Mouse (Mus musculus) Patski (cell line): ENCODE measurements around the gene T. TPM values are rescaled to one million over a fixed set of nuclear protein-coding genes. Genes with fewer than 3 reads are reported as not detected.

Experiments used
- ATAC-seq: fragments of 100-300 bp; one replicate; pipeline ENCODE4 v1.8.0; 2021
- CTCF ChIA-PET: fragments of 350-600 bp; sonication (Branson Sonifier 250); formaldehyde crosslinking; loops from one replicate; lab custom pipeline; 2022; ENCODE audit warnings: inconsistent platforms; lab: Charles Lee
- POLR2A ChIA-PET: fragments of 350-600 bp; sonication (Branson Sonifier 250); formaldehyde crosslinking; loops from one replicate; lab custom pipeline; 2022; ENCODE audit warnings: antibody characterized with exemption, inconsistent platforms; lab: Charles Lee
- DNase-seq: peaks from one replicate; pipeline ENCODE4 v3.0.0-alpha.2; 2011; ENCODE audit warnings: low read depth, low spot score
- H3K27me3 ChIP-seq: fragments of 371-371 bp; one replicate; pipeline ENCODE4 v1.5.1; 2021
- CTCF ChIP-seq: fragments of 100-300 bp; IDR thresholded peaks from one replicate; pipeline ENCODE4 v1.5.1; 2021
- in situ Hi-C: fragments of 300-500 bp; cut with MboI; formaldehyde crosslinking; loops from 3 replicates; pipeline ENCODE4 v1.11.1; 2018; ENCODE audit warnings: low pct_unique_long_range_greater_than_20kb, mixed read lengths
- polyA plus RNA-seq: library from polyadenylated mRNA; unstranded; gene quantifications from one replicate; pipeline ENCODE4 v1.2.3, GENCODE M21; 2021

T gene
- polyA plus RNA-seq, 1 experiment from 2014 or later = not detected

GRCm38 (mm10) chr17:8433121-8433977 lies 874 bp upstream of the T start:
- ChIA-PET POLR2A (no interaction called here), CTCF (no interaction called here)
- in situ Hi-C loops = no loop called here
- ATAC-seq (no peak), DNase-seq (no peak)
- TF ChIP-seq CTCF = no peak
- H3K27me3 ChIP-seq = peaks cover 75% of the 10 kb centered on the region

DNA sequence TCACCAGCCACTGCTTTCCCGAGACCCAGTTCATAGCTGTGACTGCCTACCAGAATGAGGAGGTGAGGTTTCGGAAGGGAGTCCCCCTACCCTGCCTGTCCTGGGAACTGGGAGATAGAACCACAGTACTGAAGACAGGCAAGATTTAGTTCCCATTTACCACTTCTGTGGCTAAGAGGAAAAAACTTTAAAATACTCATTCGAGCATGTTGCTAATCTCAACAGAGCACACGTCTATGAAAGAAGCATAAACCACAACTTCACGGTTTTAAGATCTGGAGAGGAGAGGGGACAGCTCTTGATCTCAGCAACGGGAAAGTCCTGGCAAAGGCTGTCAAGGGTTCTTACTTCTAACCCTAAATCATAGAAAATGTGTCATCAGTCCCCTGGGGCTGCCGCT lies 2.0 kb downstream of the T start:
- CTCF ChIA-PET = no interaction called here
- ATAC-seq = no peak
- H3K27me3 ChIP-seq = peaks cover 85% of the 10 kb centered on the region
- in situ Hi-C loops = no loop called here
- no peak for TF ChIP-seq CTCF
- DNase-seq = no peak
- POLR2A ChIA-PET = no interaction called here

DNA sequence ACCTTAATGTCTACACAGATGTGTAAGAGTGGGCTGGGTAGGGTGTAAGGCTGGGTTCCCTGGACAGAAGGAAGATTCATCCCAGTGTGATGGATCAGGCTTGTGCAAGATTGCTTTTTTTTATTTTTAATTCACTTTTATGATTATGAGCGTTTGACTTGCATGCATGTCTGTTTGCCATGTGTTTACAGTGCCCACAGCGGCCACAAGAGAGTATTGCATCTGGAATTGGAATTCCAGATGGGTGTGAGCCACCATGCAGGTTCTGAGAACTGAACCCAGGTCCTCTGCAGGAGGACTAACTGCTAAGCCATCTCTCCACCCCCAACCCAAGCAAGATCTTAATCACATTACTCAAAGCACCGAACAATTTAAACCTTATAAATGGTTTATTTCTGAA lies 9.8 kb downstream of the T start:
- H3K27me3 ChIP-seq = peaks cover 50% of the 10 kb centered on the region
- in situ Hi-C loops = no loop called here
- ChIA-PET POLR2A (no interaction called here), CTCF (no interaction called here)
- no peak for DNase-seq
- TF ChIP-seq CTCF = no peak
- ATAC-seq = no peak

DNA sequence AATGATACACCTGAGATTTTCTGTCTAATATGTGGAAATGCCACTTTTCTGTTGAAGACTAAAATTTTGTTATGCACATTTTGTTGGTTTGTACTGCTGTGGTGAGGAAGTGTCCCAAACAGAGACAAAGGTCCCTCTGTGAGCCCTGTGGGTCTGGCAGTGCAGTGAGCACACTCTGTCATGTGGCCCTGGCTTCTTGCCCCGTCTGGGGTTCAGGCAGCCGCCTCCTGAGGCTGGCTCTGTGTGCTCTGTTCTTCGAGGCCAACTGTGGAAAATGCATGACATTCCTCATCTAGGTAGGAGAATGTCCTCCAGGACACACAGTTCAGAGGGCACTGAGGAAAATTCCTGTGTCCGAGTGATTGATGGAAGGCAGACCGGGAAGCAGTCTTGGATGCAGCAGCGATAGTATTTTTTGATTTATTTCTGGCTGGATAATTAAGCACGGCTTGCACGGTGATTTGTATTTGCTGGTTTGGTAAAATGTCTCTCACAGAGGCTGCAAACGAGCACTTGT lies 13.5 kb downstream of the T start:
- ATAC-seq = no peak
- peaks cover 27% of the 10 kb centered on the region for H3K27me3 ChIP-seq
- CTCF ChIA-PET = no interaction called here
- TF ChIP-seq CTCF = no peak
- in situ Hi-C loops = no loop called here
- DNase-seq = no peak
- POLR2A ChIA-PET = no interaction called here

DNA sequence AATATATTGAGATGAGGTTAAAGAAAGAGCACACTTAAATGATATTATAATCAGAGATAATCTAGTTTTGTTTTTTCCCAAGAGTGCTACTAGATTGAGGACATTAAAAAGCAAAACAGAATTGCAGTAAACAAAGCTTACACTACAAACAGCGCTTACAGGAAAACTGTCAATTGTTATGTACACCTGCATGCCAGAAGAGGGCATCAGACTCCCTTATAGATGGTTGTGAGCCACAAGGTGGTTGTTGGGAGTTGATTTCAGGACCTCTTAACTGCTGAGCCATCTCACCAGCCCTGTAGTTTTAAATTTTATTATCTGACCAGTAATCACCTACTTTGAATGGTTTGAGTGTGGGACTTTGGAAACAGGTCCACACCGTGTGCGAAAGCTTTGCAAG lies 14.1 kb downstream of the T start:
- peaks cover 30% of the 10 kb centered on the region for H3K27me3 ChIP-seq
- ChIA-PET POLR2A (no interaction called here), CTCF (no interaction called here)
- in situ Hi-C loops = no loop called here
- no peak for DNase-seq
- peak; percentile 36 for TF ChIP-seq CTCF
- ATAC-seq = no peak

DNA sequence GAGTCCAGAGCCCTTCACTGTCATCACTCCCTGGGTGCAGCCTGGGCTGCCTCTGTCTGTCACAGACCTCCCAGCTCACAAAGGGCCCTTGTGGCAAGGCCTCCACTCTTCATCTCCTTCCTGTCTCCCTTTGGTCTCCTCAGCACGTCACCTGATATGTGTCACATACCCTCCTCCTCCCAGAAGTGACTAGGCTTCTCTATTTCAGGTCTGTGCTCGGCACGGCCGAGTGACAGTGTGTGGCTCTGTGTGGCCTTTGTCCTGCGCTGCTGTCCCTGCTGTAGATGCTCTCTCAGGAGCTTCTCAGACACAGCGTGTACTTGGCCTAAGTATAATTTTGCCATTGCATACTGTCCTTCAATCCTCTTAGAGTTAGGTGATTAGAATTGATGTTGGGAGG lies 21.0 kb downstream of the T start:
- peaks cover 17% of the 10 kb centered on the region for H3K27me3 ChIP-seq
- ChIA-PET POLR2A (no interaction called here), CTCF (no interaction called here)
- no peak for DNase-seq
- no peak for ATAC-seq
- no peak for TF ChIP-seq CTCF
- in situ Hi-C loops = no loop called here

DNA sequence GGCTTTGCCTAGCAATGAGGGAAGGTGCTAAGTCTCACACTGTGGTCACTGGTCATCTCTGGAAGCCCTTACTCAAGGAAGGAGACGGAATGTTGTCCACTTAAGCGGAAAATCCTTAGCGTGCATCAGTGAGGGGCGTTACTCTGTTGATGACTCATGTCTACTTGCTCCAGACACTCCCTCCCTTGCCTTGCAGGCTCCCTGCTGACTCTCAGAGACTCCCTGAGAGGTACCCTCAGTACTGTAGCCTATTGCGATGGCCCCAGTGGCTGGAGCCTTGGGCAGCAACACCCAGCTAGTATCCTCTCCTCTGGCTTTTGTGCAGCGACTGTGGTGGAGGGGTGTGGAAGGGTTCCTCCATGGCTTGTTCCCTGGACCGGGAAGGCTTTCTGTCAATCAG lies 21.4 kb downstream of the T start:
- in situ Hi-C loops = no loop called here
- DNase-seq (no peak), ATAC-seq (peak; percentile 73)
- H3K27me3 ChIP-seq = peaks cover 19% of the 10 kb centered on the region
- CTCF ChIA-PET = no interaction called here
- POLR2A ChIA-PET = no interaction called here
- no peak for TF ChIP-seq CTCF

- TF ChIP-seq CTCF = no peak
- POLR2A ChIA-PET = no interaction called here
- peaks cover 31% of the 10 kb centered on the region for H3K27me3 ChIP-seq
- no peak for ATAC-seq
- in situ Hi-C loops = no loop called here
- CTCF ChIA-PET = interaction anchor here (1.0 kb wide), 1 partner anchor 192 kb away, joined by 3 read pairs; no protein-coding TSS in a partner anchor
- DNase-seq = no peak
These were observed 22.7 kb downstream of the T start for GRCm38 (mm10) chr17:8456856-8457460.

- peak; percentile 90 for TF ChIP-seq CTCF
- no peak for ATAC-seq
- DNase-seq = no peak
- in situ Hi-C loops = no loop called here
- H3K27me3 ChIP-seq = peaks cover 38% of the 10 kb centered on the region
- POLR2A ChIA-PET = no interaction called here
- CTCF ChIA-PET = interaction anchor here (0.9 to 1.5 kb wide), 6 partner anchors 9 to 204 kb away, joined by 3 to 5 read pairs (median 3); no protein-coding TSS in a partner anchor
These were observed 27.3 kb downstream of the T start for GRCm38 (mm10) chr17:8461568-8461967.

- CTCF ChIA-PET = no interaction called here
- in situ Hi-C loops = no loop called here
- TF ChIP-seq CTCF = peak; percentile 73
- DNase-seq (no peak), ATAC-seq (peak; percentile 61)
- H3K27me3 ChIP-seq = peaks cover 41% of the 10 kb centered on the region
- POLR2A ChIA-PET = no interaction called here
These were observed 29.4 kb downstream of the T start for GRCm38 (mm10) chr17:8463482-8464128.
